Mouse (Mus musculus): ENCODE results near the gene Cntn1. TPM values are rescaled to one million over a fixed set of nuclear protein-coding genes. Genes with fewer than 3 reads are reported as not detected.
A peak's percentile ranks its signal among the peaks of the same experiment; 100 is the strongest.

Gene Cntn1
- 100 to 1,000 TPM; 409 to 418 TPM for total RNA-seq (2021)
- long read RNA-seq, experiment 1, full-length matches to known transcripts, result 122 of 165 reads
- long read RNA-seq, experiment 1, partial matches to known transcripts, result 31 of 165 reads
- long read RNA-seq, experiment 1, other reads (novel, unspliced or antisense), result 12 of 165 reads
- long read RNA-seq, experiment 2, full-length matches to known transcripts, result 107 of 162 reads
- long read RNA-seq, experiment 2, partial matches to known transcripts, result 27 of 162 reads
- long read RNA-seq, experiment 2, other reads (novel, unspliced or antisense), result 28 of 162 reads

DNA sequence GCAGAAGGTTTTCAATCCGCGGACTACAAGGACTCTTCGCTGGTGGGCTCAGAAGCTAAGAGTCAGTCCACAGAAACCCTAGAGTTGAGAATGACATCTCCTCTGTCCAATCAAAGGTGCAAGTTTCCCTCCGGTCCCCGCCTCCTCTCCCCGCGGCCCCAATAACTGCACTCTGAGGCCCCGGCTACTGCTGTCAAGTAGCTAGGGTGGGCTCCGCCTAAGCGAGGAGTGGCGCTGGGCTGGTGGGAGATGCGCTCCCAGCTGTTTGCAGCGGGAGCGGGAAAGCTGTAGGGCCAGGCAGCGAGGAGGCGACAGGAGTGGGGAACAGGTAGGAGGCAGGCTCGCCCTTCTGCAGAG is at the start of gene Cntn1:
Gene Cntn1, plus strand, starts transcription at position 170 of the 357 bp plus-strand sequence.
- peak; percentile 89 to 95 for DNase-seq (ENCODE audit: low spot score in 2 of 2)

DNA sequence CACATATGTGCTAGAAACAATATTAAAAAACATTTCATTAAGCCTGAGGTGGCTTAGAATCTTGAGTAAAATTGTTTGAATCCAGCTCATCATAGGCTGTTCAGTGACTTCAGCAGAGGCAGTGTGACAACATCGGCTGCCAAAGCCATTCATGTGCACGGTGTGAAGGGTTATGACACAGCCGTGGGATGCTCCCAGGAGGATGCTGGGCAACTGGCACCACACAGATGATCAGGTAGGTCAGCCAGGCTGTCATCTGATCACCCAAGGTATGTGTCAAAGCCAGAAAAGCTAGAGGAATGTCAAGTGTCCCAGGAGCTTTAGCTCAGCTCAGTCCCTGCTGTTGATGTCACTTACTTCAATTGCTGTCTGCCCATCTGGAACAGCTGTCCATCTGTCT is 49.5 kb upstream of the Cntn1 start:
- DNase-seq (ENCODE audit: low spot score in 2 of 2), result no peak

DNA sequence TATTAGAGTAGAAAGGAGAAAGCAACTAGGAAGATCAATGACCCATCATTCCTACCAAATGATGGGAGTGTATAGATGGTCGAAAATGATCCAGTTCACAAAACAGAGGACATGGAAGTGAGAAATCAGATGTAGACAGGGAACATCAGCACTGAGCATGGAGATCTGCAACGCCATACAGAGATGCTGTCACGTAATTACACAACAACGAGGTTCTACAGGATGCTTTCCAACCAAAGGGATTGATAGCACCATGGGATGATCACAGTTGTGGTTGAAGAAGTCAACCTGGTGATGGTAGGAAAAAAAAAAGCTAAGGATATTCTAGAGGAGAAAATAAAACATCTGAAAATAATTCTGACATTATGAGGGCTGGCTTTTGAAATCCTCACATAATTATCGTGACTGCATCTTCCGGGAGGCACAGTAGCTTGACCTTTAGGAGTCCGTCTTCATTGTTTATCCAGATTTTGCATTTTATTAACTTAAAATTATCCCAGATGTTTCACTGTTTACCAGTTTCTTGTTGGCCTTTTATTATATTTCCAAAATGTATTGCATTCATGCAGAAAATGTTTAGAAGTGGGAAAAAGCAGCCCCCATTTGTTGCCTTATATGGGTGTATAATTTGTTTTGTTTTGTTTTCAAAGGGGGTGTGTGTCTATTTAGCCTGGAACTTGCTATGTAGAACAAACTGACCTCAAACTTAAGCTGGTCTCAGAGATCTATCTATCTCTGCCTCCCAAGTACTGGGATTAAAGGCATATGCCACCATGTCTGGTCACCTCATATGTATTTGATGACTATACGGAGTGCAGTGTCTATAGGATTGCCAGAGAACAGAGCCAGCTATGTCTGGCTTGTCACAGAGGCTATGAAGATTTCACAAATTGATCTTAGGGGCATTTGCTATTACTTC is 38.5 kb upstream of the Cntn1 start:
- no peak for DNase-seq (ENCODE audit: low spot score in 2 of 2)

DNA sequence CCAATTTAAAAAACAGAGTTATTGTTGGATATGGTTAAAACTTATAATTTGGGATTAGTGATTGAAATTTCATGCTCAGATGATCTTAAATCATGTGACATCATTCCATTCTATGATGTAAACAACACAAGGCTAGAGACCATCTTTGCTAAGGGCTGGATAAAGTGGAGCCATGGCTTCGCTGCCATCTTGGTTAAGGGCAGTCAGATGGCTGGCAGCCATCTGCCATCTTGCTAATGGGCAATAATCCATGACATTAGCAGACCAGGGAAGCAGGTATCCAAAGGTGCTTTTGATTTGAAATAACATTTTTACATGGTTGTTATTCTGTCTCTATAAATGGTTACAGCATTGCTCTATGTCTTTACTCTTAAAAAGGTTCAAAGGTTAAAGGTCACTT is 16.9 kb upstream of the Cntn1 start:
- DNase-seq (ENCODE audit: low spot score in 2 of 2), result no peak

DNA sequence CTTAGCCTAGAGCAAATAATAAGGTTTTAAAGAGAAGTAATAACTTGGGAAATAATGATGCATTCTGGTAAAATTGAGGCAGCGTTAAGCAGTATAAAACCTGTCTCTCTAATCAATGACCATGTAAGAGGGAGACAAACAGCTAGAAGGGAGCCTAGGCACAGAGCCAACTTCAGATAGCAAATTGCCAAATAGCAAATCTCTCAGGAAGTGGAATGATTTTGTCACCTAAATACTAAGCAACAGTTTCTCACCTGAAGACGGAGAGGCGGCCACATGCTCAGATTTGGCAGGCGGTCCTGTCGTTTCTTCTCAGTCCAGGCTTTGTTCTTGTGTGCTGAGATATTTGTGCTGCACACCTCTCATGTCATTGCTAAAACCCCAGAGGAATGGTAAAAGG is 8.4 kb upstream of the Cntn1 start:
- DNase-seq (ENCODE audit: low spot score in 2 of 2), result no peak

DNA sequence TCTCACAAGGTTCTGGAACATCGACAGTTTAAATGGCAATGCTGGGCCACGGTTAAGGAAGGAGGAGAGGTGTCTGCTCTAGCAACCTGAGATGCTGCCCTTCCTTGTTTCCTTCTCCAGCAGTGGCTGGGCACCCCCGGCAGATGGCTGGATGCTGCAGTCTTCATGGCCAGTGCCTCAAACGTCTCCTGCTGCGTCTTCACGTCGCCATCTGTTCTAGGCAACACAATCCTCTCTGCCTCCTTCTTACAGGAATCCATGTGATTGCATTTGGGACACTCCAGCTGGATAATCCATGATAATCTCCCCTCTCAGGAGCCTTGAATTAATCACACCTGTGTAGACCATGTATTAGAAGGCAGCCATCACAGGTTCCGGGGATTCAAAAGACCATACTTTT is 4.9 kb upstream of the Cntn1 start:
- no peak for DNase-seq (ENCODE audit: low spot score in 2 of 2)

DNA sequence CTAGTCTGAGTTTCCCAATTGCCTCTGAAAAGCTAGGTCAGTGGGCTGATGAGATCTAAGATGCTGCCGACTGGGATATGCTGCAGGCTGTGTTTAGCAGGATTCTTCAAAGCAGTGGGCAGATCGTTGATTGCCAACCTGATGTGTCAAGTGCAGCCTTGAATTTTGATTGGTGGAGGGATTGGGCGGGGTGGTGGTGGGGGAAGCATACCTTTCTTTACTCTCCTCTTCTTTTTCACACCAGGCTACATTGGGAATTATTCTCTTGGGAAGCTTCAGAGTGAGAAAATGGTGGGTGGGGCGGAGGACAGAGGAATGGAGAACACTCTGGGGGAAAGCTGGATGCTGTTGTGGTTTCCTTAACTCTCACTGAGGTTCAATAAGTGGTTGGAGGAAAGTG is 2.9 kb upstream of the Cntn1 start:
- DNase-seq (ENCODE audit: low spot score in 2 of 2), result no peak

DNA sequence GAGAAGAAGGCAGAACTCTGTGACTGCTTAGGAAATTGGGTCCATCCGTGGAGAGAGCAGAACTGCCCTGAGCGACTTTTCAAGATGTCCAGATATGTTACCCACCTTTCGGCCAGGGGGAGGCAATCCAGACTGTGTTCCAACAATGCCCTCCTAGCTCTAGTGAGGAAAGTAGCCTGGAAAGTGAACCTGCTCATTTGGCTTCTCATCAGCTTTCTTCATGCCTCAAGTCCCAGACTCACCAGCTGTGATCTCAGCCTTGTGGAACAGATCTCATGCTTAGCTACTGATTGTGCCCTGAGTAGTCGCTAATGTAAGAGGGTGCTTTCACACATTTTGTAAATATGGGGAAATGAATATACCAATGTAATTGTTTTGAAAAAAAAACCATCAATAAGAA is 2.4 kb upstream of the Cntn1 start:
- no peak for DNase-seq (ENCODE audit: low spot score in 2 of 2)

DNA sequence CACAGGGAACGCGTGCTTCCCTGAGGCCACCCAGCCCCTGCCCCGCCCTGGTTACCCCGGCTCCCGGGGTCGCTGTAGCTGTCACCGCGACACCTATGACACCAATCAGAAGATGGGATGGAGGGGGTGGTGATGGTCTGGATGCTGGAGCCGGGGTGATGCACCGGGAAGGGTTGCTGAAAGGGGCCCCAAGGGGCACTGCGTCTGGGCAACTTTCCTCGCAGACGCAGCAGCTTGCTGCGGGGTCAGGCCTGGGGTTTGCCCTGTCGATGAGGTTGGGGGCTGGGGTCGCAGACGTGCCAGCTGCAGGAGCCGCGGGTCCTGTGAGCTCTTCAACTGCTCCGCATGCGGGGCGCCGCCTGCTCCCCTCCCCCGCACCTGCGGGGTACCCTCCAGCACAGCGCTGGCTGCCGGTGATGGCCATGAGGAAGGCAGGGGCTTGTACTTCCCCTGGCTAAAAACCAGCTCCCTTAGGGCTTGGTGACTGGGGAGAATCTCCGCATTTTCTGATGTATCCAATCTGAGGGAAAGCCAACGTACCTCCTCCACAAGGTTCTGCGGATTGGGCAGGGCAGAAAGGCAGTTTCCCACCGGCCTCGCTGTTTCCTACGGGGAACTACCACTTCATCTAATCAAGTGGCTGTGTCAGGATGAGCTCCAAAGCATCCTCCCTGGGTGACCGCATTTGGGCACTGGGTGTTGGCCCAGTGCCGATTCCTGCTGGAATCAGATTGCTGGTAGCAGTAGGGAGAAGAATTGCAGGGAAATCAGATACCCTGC is 578 bp downstream of the Cntn1 start:
- DNase-seq (ENCODE audit: low spot score in 2 of 2), result peak; percentile 64 to 70

DNA sequence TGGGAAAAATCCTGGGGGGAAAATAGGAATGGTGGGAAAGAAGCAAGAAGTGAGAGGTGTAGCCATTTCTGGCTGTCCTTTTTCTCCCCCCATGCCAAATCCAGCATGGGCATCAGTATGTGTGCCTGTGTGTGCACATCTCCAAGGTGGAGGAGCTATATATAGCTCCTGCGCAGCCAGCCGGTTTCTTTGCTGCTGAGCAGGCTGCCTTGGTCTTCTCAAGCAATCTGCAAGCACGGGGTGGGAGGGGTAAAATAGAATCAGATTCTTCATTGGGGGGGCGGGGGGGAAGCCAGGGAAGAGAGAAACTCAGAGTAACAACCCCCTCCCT is 1.1 kb downstream of the Cntn1 start:
- DNase-seq (ENCODE audit: low spot score in 2 of 2), result no peak

DNA sequence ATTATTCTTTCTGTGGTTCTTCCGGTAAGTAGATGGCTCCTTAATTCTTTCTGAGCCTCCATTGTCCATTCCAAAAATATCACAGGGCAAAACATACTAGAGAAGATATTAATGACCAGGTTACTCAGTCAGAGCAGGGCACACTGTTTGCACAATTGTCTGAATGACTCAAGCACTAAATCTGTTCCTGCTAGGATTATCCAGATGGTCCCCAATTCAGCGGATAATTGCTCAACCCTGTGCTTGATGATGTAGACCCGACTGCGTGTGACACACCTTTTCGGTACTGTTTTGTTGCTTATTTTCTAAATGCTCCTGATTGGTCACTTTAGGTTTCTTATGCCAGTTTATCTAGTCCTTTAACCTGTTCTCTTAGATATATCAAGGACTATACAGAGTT is 6.6 kb downstream of the Cntn1 start:
- no peak for DNase-seq (ENCODE audit: low spot score in 2 of 2)

DNA sequence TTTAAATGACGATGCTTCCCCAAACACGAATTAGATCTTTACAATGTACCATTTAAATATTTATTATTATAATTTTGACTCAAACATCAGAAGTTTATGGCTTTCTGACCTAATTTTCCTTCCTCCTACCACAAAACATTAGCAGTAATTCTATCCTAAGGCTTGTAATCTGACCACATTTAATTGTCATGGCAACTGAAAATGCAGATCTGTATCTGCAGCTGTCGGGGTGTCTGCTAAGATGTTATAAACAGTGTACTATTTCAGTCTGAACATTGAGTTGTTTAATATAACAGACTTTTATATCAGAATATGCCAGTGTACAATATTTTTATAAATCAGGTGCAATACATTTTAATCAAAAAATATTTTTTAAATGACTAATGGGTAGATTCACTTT is 10.0 kb downstream of the Cntn1 start:
- peak in 1 of 2 experiments; percentile 49 for DNase-seq (ENCODE audit: low spot score in 2 of 2)

DNA sequence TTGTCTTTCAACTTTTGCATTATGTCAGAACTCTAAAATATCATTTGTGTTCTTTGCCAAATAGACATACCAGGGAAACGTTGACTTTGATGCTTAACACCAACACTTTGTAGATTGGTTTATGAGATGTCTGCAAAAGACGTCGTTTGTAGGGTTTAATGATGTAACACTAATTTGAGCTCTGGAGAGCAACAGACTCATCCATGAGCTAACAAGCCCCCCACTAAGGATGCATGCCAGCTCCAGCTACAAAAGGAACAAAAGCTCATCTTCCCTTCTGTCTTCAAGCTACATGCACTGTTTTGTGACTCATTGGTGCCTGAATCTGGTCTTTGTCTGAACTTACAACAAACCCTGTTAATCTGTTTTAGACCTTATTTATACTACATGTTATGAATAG is 28.5 kb downstream of the Cntn1 start:
- no peak for DNase-seq (ENCODE audit: low spot score in 2 of 2)

DNA sequence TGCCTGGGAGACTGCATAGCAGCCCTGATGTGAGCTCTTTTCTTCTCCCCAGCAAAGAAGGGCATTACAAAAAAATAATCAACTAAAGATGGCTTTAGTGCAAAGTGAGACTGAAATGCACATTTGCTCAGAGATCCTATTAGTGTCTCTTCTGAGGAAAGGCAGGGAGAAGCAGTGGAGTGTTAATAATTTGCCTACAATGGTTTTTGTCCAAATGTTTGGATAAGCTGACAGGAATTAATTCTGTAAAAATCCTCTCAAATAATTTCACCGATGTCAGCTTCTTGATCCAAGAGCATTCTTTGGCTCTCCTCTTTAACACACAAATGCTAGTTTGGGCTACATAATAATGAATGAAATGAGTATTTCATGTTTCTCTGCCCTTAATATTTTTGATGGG is 34.9 kb downstream of the Cntn1 start:
- DNase-seq (ENCODE audit: low spot score in 2 of 2), result no peak

DNA sequence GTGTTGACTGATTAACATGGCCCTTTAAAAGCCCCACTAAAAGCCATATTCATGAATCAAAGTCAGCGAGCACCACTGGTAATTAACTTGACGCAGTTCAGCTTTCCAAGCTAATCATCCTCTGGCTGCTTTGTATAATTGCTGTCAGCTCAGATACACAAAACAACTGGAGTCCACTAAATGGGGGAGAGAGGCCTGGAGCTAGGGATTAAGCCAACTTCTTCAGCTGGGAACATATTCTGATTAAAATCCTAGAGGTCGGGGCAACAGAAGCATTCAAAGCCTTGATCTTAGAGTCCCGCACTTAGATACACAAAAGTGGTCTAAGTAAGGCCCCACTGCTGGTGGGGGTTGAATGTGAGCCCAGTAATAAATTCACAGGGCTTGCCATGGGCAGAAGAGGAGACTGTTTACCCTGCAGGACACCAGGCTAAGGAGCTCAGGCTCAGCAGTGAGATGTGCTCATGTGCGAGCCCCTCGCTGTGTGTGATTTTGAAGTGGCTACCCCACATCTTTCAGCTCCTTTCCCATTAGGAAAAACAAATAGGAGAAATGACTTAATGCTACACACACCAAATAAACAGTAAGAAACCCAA is 36.8 kb downstream of the Cntn1 start:
- DNase-seq (ENCODE audit: low spot score in 2 of 2), result no peak

DNA sequence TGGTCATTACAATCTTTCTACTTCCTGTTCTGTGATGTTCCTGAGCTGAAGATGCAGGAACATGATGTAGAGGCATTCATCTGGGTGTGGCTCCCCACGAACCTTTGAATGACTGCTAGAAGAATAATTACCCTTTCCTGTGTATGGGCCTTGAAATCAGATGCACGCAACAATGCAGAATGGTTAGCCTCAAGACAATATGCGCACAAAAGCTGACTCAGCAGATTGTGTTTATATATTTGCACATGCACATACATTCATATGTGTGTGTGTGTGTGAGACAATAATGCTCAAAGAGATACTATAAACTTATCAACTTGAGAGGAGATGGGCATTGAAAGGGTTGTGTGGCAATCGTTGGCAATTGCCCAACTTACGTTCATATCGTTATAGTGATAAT is 39.8 kb downstream of the Cntn1 start:
- DNase-seq (ENCODE audit: low spot score in 2 of 2), result no peak

DNA sequence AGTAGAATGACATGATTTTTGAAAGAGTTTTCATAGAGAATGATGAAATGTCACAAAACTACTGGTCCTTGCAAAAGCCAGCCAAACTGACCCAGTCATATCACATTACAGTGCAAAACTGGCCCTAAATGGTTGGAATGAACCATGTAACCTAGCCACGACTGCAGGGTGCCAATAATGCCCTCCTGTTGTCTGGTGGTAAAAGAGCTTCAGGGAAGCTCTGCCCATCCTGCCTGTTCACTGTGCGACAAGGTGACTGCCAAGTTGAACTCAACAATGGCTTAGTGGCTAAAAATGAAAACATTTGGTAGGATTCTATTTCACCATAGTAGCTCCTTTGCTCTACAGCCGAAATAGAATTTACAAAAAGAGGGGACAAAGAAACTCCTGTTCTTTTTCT is 41.1 kb downstream of the Cntn1 start:
- no peak for DNase-seq (ENCODE audit: low spot score in 2 of 2)

DNA sequence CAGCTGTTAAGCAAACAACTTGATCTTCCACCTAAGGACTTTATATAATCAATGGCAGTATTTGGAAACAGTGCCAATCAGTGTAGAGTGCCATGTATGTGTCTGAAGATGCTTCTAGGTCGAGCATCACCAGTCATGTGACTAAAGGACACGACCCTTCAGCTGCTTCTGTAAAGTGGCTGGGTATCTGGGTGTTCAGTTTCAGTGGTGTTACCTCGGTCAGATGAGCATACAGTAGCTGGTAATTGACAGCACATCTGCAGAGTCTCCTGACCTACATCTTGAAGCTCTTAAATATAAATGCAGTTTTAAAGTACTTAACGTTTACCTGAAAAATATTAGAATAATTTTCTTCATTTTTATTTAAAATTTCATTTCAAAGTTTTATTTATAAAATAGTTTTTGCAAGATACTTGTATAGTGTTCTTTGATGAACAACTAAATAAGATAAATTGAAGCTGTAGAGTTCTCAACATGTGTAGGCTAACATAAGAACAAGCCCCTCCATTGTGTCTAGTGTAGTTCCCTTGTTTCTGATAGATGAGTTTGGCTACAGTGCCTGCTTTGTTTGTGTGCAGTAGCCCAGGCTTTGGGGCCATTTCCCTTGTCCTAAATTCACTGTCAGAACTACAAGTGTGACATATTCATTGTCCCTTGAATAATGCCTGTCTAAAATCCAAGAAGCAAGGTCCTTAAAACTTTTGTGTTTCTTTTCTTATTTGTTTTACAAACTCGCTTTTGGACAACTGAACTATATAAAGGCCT is 48.6 kb downstream of the Cntn1 start:
- no peak for DNase-seq (ENCODE audit: low spot score in 2 of 2)

DNA sequence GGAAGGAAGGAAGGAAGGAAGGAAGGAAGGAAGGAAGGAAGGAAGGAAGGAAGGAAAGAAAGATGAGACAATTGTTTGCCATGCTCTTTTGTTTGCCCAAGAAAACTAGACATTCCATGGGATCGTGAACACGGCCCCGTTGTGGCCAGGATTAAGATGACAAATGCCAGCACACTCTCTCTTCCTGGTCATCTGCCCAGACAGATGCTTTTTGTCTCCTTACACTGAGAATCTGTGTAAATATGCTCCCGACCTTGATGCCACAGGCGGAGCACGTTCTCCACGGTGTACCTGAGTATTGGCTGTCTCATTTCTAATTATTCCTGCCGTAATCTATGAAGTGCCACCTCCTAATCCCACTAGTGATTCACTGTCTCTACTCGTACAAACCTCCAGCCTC is 51.0 kb downstream of the Cntn1 start:
- no peak for DNase-seq (ENCODE audit: low spot score in 2 of 2)

DNA sequence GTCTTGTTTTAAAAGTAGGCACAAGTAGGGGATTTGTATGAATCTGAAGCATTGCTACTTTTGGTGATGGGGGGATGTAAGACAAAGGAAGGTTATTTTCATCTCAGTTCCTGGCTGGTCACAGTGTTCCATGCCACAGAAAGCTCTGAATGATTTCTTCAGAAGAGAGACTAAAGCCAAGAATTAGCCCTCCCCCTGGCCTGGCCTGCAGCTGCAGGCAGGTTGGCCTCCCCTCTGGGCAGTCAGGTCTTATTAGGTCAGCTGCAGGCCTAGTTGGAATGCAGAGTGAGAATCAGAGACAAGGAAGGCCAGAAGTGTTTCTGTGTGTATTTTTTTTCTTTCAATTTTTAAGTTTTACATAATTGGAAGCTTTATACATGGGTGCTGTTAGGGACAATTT is 61.5 kb downstream of the Cntn1 start:
- peak in 1 of 2 experiments; percentile 45 for DNase-seq (ENCODE audit: low spot score in 2 of 2)

DNA sequence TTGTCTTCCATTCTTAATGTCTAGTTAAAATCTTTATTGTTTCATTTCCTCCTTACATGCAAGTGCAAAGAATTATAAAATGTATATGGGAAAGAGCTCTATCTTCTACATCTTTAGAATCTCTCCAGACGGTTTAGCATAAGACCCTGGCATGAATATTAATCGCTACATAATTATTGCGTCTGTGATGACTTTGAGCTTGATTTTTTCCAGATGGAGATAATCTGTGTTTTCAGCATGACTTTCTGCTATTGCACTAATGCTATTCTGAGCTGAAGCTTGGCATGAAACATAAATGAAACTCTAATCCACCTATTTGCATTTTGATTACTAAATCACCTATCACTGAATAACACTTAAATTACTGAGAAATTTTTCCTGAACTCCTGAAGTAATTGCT is 82.0 kb downstream of the Cntn1 start:
- peak in 1 of 2 experiments; percentile 21 for DNase-seq (ENCODE audit: low spot score in 2 of 2)
